Mouse (Mus musculus) lung, postnatal 0 days (tissue): ENCODE data around the gene Ces4a.
"Not testable (repeated sequence)": the region's sequence is repeated elsewhere in the genome, so short reads cannot be mapped to it uniquely, and the experiment has no call there.

Experiments used
- CTCF ChIP-seq: IDR thresholded peaks from 2 replicates; pipeline ENCODE4 v1.5.1; 2016; ENCODE audit warnings: antibody characterized with exemption, mild to moderate bottlenecking
- EP300 ChIP-seq: IDR thresholded peaks from 2 replicates; pipeline ENCODE4 v1.6.1; 2016; ENCODE audit warnings: antibody characterized with exemption, mild to moderate bottlenecking, control low read depth

DNA sequence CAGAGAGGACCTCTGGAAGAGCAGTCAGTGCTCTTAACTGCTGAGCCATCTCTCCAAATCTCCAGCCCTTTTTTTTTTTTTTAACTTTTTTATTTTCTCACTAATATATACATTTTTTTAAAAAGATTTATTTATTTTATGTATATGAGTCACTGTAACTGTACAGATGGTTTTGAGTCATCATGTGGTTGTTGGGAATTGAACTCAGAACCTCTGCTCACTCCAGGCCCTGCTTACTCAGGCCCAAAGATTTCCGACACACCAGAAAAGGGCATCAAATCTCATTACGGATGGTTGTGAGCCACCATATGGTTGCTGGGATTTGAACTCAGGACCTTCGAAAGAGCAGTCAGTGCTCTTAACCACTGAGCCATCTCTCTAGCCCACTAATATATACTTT is 43.7 kb downstream of the Ces4a start:
- not testable (repeated sequence) for TF ChIP-seq CTCF, EP300
